Mouse (Mus musculus) embryonic facial prominence, embryonic 14.5 days (tissue): ENCODE results near the gene Aldh3b1. TPM values are rescaled to one million over a fixed set of nuclear protein-coding genes. Genes with fewer than 3 reads are reported as not detected.

Experiments
- ATAC-seq: fragments of 200-750 bp; cut with Nextera tagmentation; 2 replicates; pipeline ENCODE4 v1.8.0; 2017; ENCODE audit warnings: low read depth, moderate number of reproducible peaks, moderate TSS enrichment
- DNase-seq: peaks from one replicate; pipeline ENCODE4 v3.0.0-alpha.2; 2015; ENCODE audit warnings: low spot score
- H3K27ac ChIP-seq: fragments of 300-500 bp; sonication (generic); replicated peaks from 2 replicates; pipeline ENCODE4 v1.5.1; 2014; ENCODE audit warnings: low read depth, mild to moderate bottlenecking, low read length, moderate library complexity
- H3K27me3 ChIP-seq: fragments of 300-500 bp; sonication (generic); replicated peaks from 2 replicates; pipeline ENCODE4 v1.6.1; 2014; ENCODE audit warnings: low read length; ENCODE audit not compliant: control insufficient read depth, insufficient read depth
- H3K36me3 ChIP-seq: fragments of 300-500 bp; sonication (generic); 2 replicates; pipeline ENCODE4 v1.6.1; 2014; ENCODE audit warnings: low read length, mixed read lengths; ENCODE audit not compliant: control insufficient read depth, insufficient read depth
- H3K4me1 ChIP-seq: fragments of 300-500 bp; sonication (generic); 2 replicates; pipeline ENCODE4 v1.6.1; 2014; ENCODE audit warnings: antibody characterized with exemption, low read length; ENCODE audit not compliant: control insufficient read depth, insufficient read depth
- H3K4me2 ChIP-seq: fragments of 300-500 bp; sonication (generic); 2 replicates; pipeline ENCODE4 v1.6.1; 2014; ENCODE audit warnings: low read depth, mild to moderate bottlenecking, low read length, moderate library complexity, mixed read lengths
- H3K4me3 ChIP-seq: fragments of 300-500 bp; sonication (generic); 2 replicates; pipeline ENCODE4 v1.5.1; 2014; ENCODE audit warnings: low read depth, mild to moderate bottlenecking, low read length
- H3K9ac ChIP-seq: fragments of 300-500 bp; sonication (generic); 2 replicates; pipeline ENCODE4 v1.6.1; 2014; ENCODE audit warnings: low read depth, mild to moderate bottlenecking, low read length, moderate library complexity, mixed read lengths
- H3K9me3 ChIP-seq: fragments of 300-500 bp; sonication (generic); 2 replicates; pipeline ENCODE4 v1.6.1; 2016; ENCODE audit warnings: low read length; ENCODE audit not compliant: control insufficient read depth
- WGBS: fragments of 180-500 bp; shearing (Covaris S2); extraction: QIAGEN DNeasy Blood & Tissue Kit; methylation state at CpG from one replicate; pipeline ENCODE4 v1.1.7; 2014; 5-methylcytosine and 5-hydroxymethylcytosine counted together
- polyA plus RNA-seq: library from polyadenylated mRNA; unstranded; fragments of >200 nt; fragmentation: Nextera tagmentation; extraction: Ambion mirVana; gene quantifications from 2 replicates; pipeline ENCODE4 v1.2.1, GENCODE M21; 2014

Aldh3b1 gene
- polyA plus RNA-seq, 1 experiment from 2014 or later: 4.8 TPM

- Histone ChIP-seq H3K27ac (peak within 1 kb of the TSS; percentile 66), H3K4me2 (peak within 1 kb of the TSS; percentile 82), H3K27me3 (no peaks in the 10 kb centered on the region), H3K36me3 (peaks cover 27% of the 10 kb centered on the region), H3K9ac (peak within 1 kb of the TSS; percentile 69), H3K4me3 (peak within 1 kb of the TSS; percentile 63), H3K9me3 (no peaks in the 10 kb centered on the region), H3K4me1 (peaks cover 16% of the 10 kb centered on the region)
- peak; percentile 97 for ATAC-seq
- peak; percentile 99 for DNase-seq
- WGBS: under 1% methylated on average over 40 of the region's 43 CpGs
Measured at GRCm38 (mm10) chr19:3912337-3913204, 17.0 kb downstream of the Aldh3b1 start, which contains the start of gene Ndufs8. TSS of gene Ndufs8 (minus strand) at chr19:3912774.

- no peak for DNase-seq
- H3K4me3 ChIP-seq: no peak overlapping the region
- no peak overlapping the region for H3K9ac ChIP-seq
- H3K4me2 ChIP-seq: no peak overlapping the region
- H3K27me3 ChIP-seq: no peaks in the 10 kb centered on the region
- 76% methylated on average over 5 of the region's 5 CpGs for WGBS
- H3K9me3 ChIP-seq: no peaks in the 10 kb centered on the region
- peaks cover 27% of the 10 kb centered on the region for H3K4me1 ChIP-seq
- H3K36me3 ChIP-seq: peaks cover 27% of the 10 kb centered on the region
- ATAC-seq: no peak
- H3K27ac ChIP-seq: no peak overlapping the region
Measured at GRCm38 (mm10) chr19:3910206-3910605, 19.4 kb downstream of the Aldh3b1 start.

GRCm38 (mm10) chr19:3907876-3908660 lies 21.5 kb downstream of the Aldh3b1 start:
- Histone ChIP-seq H3K27ac (no peak overlapping the region), H3K9me3 (no peaks in the 10 kb centered on the region), H3K4me1 (peaks cover 29% of the 10 kb centered on the region), H3K9ac (peak overlapping the region; percentile 75; the same call in 1 of the 2 replicates), H3K36me3 (peaks cover 32% of the 10 kb centered on the region), H3K27me3 (no peaks in the 10 kb centered on the region), H3K4me3 (peak overlapping the region; percentile 68), H3K4me2 (peak overlapping the region; percentile 79)
- ATAC-seq (no peak), DNase-seq (no peak)
- 72% methylated on average over 8 of the region's 8 CpGs for WGBS

- ATAC-seq (peak; percentile 89), DNase-seq (peak; percentile 90)
- Histone ChIP-seq H3K4me3 (peak within 1 kb of the TSS; percentile 68), H3K9me3 (no peaks in the 10 kb centered on the region), H3K4me2 (peak within 1 kb of the TSS; percentile 79), H3K27ac (peak within 1 kb of the TSS; percentile 68; the same call in 1 of the 2 replicates), H3K9ac (peak within 1 kb of the TSS; percentile 75), H3K4me1 (peaks cover 29% of the 10 kb centered on the region), H3K27me3 (no peaks in the 10 kb centered on the region), H3K36me3 (peaks cover 42% of the 10 kb centered on the region)
- WGBS: 5% methylated on average over 31 of the region's 36 CpGs
Measured at GRCm38 (mm10) chr19:3906795-3907786, 22.5 kb downstream of the Aldh3b1 start, which contains the start of gene Tcirg1. TSS of gene Tcirg1 (minus strand) at chr19:3907133.

- DNase-seq (no peak), ATAC-seq (0 out of 2 replicates have a peak, but pooled peaks have one; percentile 7)
- peak overlapping the region; percentile 68; the same call in 1 of the 2 replicates for H3K27ac ChIP-seq
Measured at GRCm38 (mm10) chr19:3906326-3906725, 23.3 kb downstream of the Aldh3b1 start.

GRCm38 (mm10) chr19:3905261-3905969 lies 24.2 kb downstream of the Aldh3b1 start:
- H3K4me2 ChIP-seq: peak overlapping the region; percentile 79
- peak overlapping the region; percentile 68 for H3K4me3 ChIP-seq
- H3K27me3 ChIP-seq: no peaks in the 10 kb centered on the region
- H3K9ac ChIP-seq: peak overlapping the region; percentile 52
- no peaks in the 10 kb centered on the region for H3K9me3 ChIP-seq
- H3K27ac ChIP-seq: peak overlapping the region; percentile 68
- peaks cover 48% of the 10 kb centered on the region for H3K36me3 ChIP-seq
- ATAC-seq (no peak), DNase-seq (peak; percentile 66)
- H3K4me1 ChIP-seq: peaks cover 23% of the 10 kb centered on the region
- WGBS: 24% methylated on average over 6 of the region's 6 CpGs

More at GRCm38 (mm10) chr19:3906326-3906725, 23.3 kb downstream of the Aldh3b1 start:
- WGBS: 23% methylated on average over 10 of the region's 10 CpGs
- H3K4me2 ChIP-seq: peak overlapping the region; percentile 79
- no peaks in the 10 kb centered on the region for H3K27me3 ChIP-seq
- peaks cover 23% of the 10 kb centered on the region for H3K4me1 ChIP-seq
- no peaks in the 10 kb centered on the region for H3K9me3 ChIP-seq
- H3K9ac ChIP-seq: peak overlapping the region; percentile 75
- peak overlapping the region; percentile 68 for H3K4me3 ChIP-seq
- peaks cover 49% of the 10 kb centered on the region for H3K36me3 ChIP-seq

GRCm38 (mm10) chr19:3904363-3904675 lies 25.3 kb downstream of the Aldh3b1 start:
- H3K4me1 ChIP-seq: peaks cover 23% of the 10 kb centered on the region
- H3K27ac ChIP-seq: no peak overlapping the region
- DNase-seq (no peak), ATAC-seq (no peak)
- H3K36me3 ChIP-seq: peaks cover 47% of the 10 kb centered on the region
- H3K9ac ChIP-seq: no peak overlapping the region
- H3K27me3 ChIP-seq: no peaks in the 10 kb centered on the region
- H3K4me3 ChIP-seq: no peak overlapping the region
- H3K9me3 ChIP-seq: no peaks in the 10 kb centered on the region
- peak overlapping the region; percentile 79 for H3K4me2 ChIP-seq
- 51% methylated on average over 10 of the region's 10 CpGs for WGBS
